Mouse (Mus musculus) ES-E14 (cell line): Measurements from ENCODE around the gene Lhfp.

Experiments used
- CHD2 ChIP-seq: IDR thresholded peaks from 2 replicates; pipeline ENCODE4 v1.6.1; 2014; ENCODE audit warnings: mild to moderate bottlenecking, low read depth, low read length, inconsistent platforms
- HCFC1 ChIP-seq: IDR thresholded peaks from 2 replicates; pipeline ENCODE4 v1.6.1; 2012; ENCODE audit warnings: low read length, inconsistent platforms, borderline replicate concordance; ENCODE audit not compliant: insufficient read depth
- MAFK ChIP-seq: IDR thresholded peaks from 2 replicates; pipeline ENCODE4 v1.6.1; 2014; ENCODE audit warnings: mild to moderate bottlenecking, low read depth, low read length, inconsistent platforms; ENCODE audit not compliant: insufficient read depth
- ZC3H11A ChIP-seq: IDR thresholded peaks from 2 replicates; pipeline ENCODE4 v1.6.1; 2012; ENCODE audit warnings: low read depth, mild to moderate bottlenecking, inconsistent platforms, low read length, borderline replicate concordance
- ZNF384 ChIP-seq: IDR thresholded peaks from 2 replicates; pipeline ENCODE4 v1.6.1; 2012; ENCODE audit warnings: low read depth, low read length, inconsistent platforms

DNA sequence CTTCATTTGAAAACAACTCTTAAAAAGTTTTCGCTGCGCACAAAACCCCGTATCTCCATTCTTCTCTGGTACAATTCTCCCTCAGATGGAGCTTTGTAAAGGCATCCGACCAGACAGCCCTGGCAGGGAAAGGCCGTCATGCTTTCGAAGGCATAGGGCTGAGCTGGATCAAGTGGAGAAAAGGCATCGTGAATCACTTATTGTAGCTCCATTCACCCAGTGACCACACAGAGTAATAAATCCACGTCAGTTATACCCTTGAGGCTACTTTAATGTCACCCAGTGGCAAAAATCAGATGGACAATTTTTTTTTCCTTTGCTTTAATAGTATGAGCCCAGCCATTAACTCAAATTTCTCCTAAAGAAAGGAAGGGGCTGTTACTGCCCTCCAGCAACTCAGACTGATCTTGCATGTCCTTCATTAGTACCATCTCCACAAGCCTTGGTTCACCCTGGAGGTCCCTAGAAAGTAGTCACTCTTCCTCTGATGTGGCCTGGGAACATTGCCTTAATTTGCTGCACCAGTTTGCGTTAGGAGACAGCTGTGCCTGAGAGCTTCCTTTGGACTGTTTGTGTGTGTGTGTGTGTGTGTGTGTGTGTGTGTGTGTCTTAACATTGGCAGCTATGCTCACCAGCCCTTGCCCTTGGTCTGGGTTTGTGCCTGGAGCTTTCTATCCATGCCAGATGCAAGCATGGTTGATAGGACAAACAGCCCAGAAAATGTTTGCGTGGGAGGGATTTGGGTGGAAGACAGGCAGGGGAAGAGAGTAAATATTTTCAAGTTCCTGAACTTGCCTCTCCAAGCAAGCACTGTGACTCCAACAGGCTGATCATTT, 169.6 kb downstream of the Lhfp start:
- TF ChIP-seq CHD2 (no peak), ZC3H11A (no peak), HCFC1 (no peak), ZNF384 (no peak), MAFK (no peak)
